Mouse (Mus musculus) limb, embryonic 14.5 days (tissue): ENCODE results near the gene Rab14. TPM values are rescaled to one million over a fixed set of nuclear protein-coding genes. Genes with fewer than 3 reads are reported as not detected.

ENCODE experiments used
- ATAC-seq: fragments of 200-750 bp; cut with Nextera tagmentation; 2 replicates; pipeline ENCODE4 v1.8.0; 2017; ENCODE audit warnings: low read depth, moderate number of reproducible peaks, moderate TSS enrichment; ENCODE audit not compliant: low FRiP score
- DNase-seq: peaks from one replicate; pipeline ENCODE4 v3.0.0-alpha.2; 2015; ENCODE audit warnings: low spot score
- H3K27ac ChIP-seq: fragments of 300-500 bp; sonication (generic); replicated peaks from 2 replicates; pipeline ENCODE4 v1.5.1; 2014; ENCODE audit warnings: low read depth, mild to moderate bottlenecking, low read length, moderate library complexity, mixed read lengths
- H3K27me3 ChIP-seq: fragments of 300-500 bp; sonication (generic); 2 replicates; pipeline ENCODE4 v1.6.1; 2014; ENCODE audit warnings: low read length, mixed read lengths; ENCODE audit not compliant: control insufficient read depth, insufficient read depth
- H3K36me3 ChIP-seq: fragments of 300-500 bp; sonication (generic); 2 replicates; pipeline ENCODE4 v1.6.1; 2014; ENCODE audit warnings: mild to moderate bottlenecking, low read length, moderate library complexity, mixed read lengths; ENCODE audit not compliant: control insufficient read depth, insufficient read depth
- H3K4me1 ChIP-seq: fragments of 300-500 bp; sonication (generic); 2 replicates; pipeline ENCODE4 v1.6.1; 2014; ENCODE audit warnings: antibody characterized with exemption, low read length, mixed read lengths; ENCODE audit not compliant: control insufficient read depth, insufficient read depth
- H3K4me2 ChIP-seq: fragments of 300-500 bp; sonication (generic); replicated peaks from 2 replicates; pipeline ENCODE4 v1.6.1; 2014; ENCODE audit warnings: low read depth, mild to moderate bottlenecking, low read length, moderate library complexity; ENCODE audit not compliant: severe bottlenecking
- H3K4me3 ChIP-seq: fragments of 300-500 bp; sonication (generic); replicated peaks from 2 replicates; pipeline ENCODE4 v1.5.1; 2014; ENCODE audit warnings: low read length
- H3K9ac ChIP-seq: fragments of 300-500 bp; sonication (generic); 2 replicates; pipeline ENCODE4 v1.6.1; 2014; ENCODE audit warnings: mild to moderate bottlenecking, low read depth, low read length, moderate library complexity; ENCODE audit not compliant: severe bottlenecking
- H3K9me3 ChIP-seq: fragments of 300-500 bp; sonication (generic); 2 replicates; pipeline ENCODE4 v1.6.1; 2016; ENCODE audit warnings: low read length; ENCODE audit not compliant: control insufficient read depth
- POLR2A ChIP-seq: fragments of 200-500 bp; IDR thresholded peaks from 2 replicates; pipeline ENCODE4 v1.8.0; 2012; ENCODE audit warnings: inconsistent platforms, mild to moderate bottlenecking, moderate library complexity, borderline replicate concordance; ENCODE audit not compliant: insufficient read depth, insufficient read length; ENCODE audit errors: extremely low read depth
- WGBS: fragments of 180-500 bp; shearing (Covaris S2); extraction: QIAGEN DNeasy Blood & Tissue Kit; methylation state at CpG from one replicate; pipeline ENCODE4 v1.1.7; 2014; 5-methylcytosine and 5-hydroxymethylcytosine counted together
- polyA plus RNA-seq, 2 experiments: library from polyadenylated mRNA; depleted of rRNA in 1 of 2; stranded (reverse) in 1 of 2; unstranded in 1 of 2; fragments of >200 nt; fragmentation: Nextera tagmentation in 1 of 2; extraction: Ambion mirVana in 1 of 2; gene quantifications; 2 replicates each; pipeline versions ENCODE4 v1.2.1 to v1.2.3; 2012 to 2014

Gene Rab14
- polyA plus RNA-seq, 2 experiments = 130 to 276 TPM

GRCm38 (mm10) chr2:35213345-35213910 lies 12.5 kb upstream of the Rab14 start:
- 77% methylated on average over 12 of the region's 12 CpGs for WGBS
- no peaks in the 10 kb centered on the region for H3K27me3 ChIP-seq
- DNase-seq = no peak

GRCm38 (mm10) chr2:35211681-35212080 lies 10.8 kb upstream of the Rab14 start:
- no peak for TF ChIP-seq POLR2A
- no peak overlapping the region for H3K27ac ChIP-seq
- 80% methylated on average over 3 of the region's 3 CpGs for WGBS
- no peak overlapping the region for H3K4me2 ChIP-seq
- no peak overlapping the region for H3K4me3 ChIP-seq
- DNase-seq = no peak
- no peaks in the 10 kb centered on the region for H3K36me3 ChIP-seq
- H3K27me3 ChIP-seq = no peaks in the 10 kb centered on the region
- ATAC-seq = no peak
- peaks cover 5% of the 10 kb centered on the region; the same call in 1 of the 2 replicates for H3K4me1 ChIP-seq
- no peak overlapping the region for H3K9ac ChIP-seq
- no peaks in the 10 kb centered on the region for H3K9me3 ChIP-seq

More at GRCm38 (mm10) chr2:35213345-35213910, 12.5 kb upstream of the Rab14 start:
- Histone ChIP-seq H3K4me1 (peaks cover 5% of the 10 kb centered on the region; the same call in 1 of the 2 replicates), H3K9me3 (no peaks in the 10 kb centered on the region), H3K27ac (no peak overlapping the region), H3K4me3 (no peak overlapping the region), H3K9ac (no peak overlapping the region), H3K36me3 (no peaks in the 10 kb centered on the region), H3K4me2 (no peak overlapping the region)
- no peak for ATAC-seq
- TF ChIP-seq POLR2A = no peak

- ATAC-seq = no peak
- no peak for TF ChIP-seq POLR2A
- H3K27ac ChIP-seq = no peak overlapping the region
- DNase-seq = no peak
- H3K4me2 ChIP-seq = no peak overlapping the region
- no peaks in the 10 kb centered on the region for H3K27me3 ChIP-seq
- H3K9me3 ChIP-seq = no peaks in the 10 kb centered on the region
- no peaks in the 10 kb centered on the region for H3K36me3 ChIP-seq
- no peak overlapping the region for H3K9ac ChIP-seq
- H3K4me3 ChIP-seq = no peak overlapping the region
- 64% methylated on average over 8 of the region's 8 CpGs for WGBS
- H3K4me1 ChIP-seq = no peaks in the 10 kb centered on the region
Observed at GRCm38 (mm10) chr2:35208931-35209665, 8.2 kb upstream of the Rab14 start.

- no peak for DNase-seq
- 69% methylated on average over 3 of the region's 3 CpGs for WGBS
- ATAC-seq = no peak
Observed at GRCm38 (mm10) chr2:35208054-35208453, 7.1 kb upstream of the Rab14 start.

GRCm38 (mm10) chr2:35206761-35207160 lies 5.8 kb upstream of the Rab14 start:
- WGBS = 83% methylated on average over 3 of the region's 3 CpGs
- no peak for TF ChIP-seq POLR2A
- ATAC-seq = no peak
- H3K4me3 ChIP-seq = no peak overlapping the region
- H3K4me1 ChIP-seq = no peaks in the 10 kb centered on the region
- H3K9ac ChIP-seq = no peak overlapping the region
- no peaks in the 10 kb centered on the region for H3K36me3 ChIP-seq
- H3K27ac ChIP-seq = no peak overlapping the region
- no peaks in the 10 kb centered on the region for H3K9me3 ChIP-seq
- no peak overlapping the region for H3K4me2 ChIP-seq
- no peak for DNase-seq
- no peaks in the 10 kb centered on the region for H3K27me3 ChIP-seq

More at GRCm38 (mm10) chr2:35208054-35208453, 7.1 kb upstream of the Rab14 start:
- H3K27me3 ChIP-seq = no peaks in the 10 kb centered on the region
- no peak for TF ChIP-seq POLR2A
- H3K4me3 ChIP-seq = no peak overlapping the region
- no peaks in the 10 kb centered on the region for H3K4me1 ChIP-seq
- no peak overlapping the region for H3K9ac ChIP-seq
- H3K36me3 ChIP-seq = no peaks in the 10 kb centered on the region
- no peaks in the 10 kb centered on the region for H3K9me3 ChIP-seq
- no peak overlapping the region for H3K4me2 ChIP-seq
- no peak overlapping the region for H3K27ac ChIP-seq
